Mouse (Mus musculus) bone marrow macrophage, adult 2 months (primary cell): ENCODE measurements at regions not wholly inside any gene's neighbourhood (a gene's known extent, or its start where the extent isn't known, plus 50 kb on each side); places are given as distances from the start of the nearest gene placed in this dataset.

Experiments
- CTCF ChIP-seq: IDR thresholded peaks from 2 replicates; pipeline ENCODE4 v1.5.1; 2012; ENCODE audit warnings: low read depth, mild to moderate bottlenecking, low read length, moderate library complexity
- POLR2A ChIP-seq: IDR thresholded peaks from 2 replicates; pipeline ENCODE4 v1.6.1; 2012; ENCODE audit warnings: mild to moderate bottlenecking, low read depth, low read length, borderline replicate concordance

DNA sequence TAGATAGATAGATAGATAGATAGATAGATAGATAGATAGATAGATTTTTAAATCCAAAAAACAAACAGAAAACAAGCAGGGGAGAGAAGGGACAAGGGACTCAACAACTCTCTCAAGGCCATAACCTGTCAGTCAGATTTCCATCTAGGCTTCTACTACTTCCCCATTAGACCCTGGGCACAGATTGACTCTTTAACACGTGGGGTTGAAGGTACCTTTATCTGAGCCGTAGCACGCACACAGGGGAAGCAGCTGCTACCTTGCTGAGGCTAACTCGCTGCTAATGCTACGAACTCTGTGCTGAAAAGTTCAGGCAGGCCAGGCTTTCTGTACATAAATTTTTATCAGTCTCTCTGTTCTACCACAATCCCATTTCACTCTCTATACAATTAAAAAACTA lies 191.4 kb upstream of the Tank start:
- TF ChIP-seq CTCF = no peak
- no peak for TF ChIP-seq POLR2A
